Mouse (Mus musculus): Measurements from ENCODE around the gene Dtx3. TPM values are rescaled to one million over a fixed set of nuclear protein-coding genes. Genes with fewer than 3 reads are reported as not detected.
"Not testable (repeated sequence)": the region's sequence is repeated elsewhere in the genome, so short reads cannot be mapped to it uniquely, and the experiment has no call there.

Dtx3 gene
- polyA plus RNA-seq, 1 experiment from 2014 or later: 125 TPM

GRCm38 (mm10) chr10:127165654-127166403, 29.7 kb downstream of the Dtx3 start:
- under 1% methylated on average over 56 of the region's 56 CpGs for WGBS
- Histone ChIP-seq H3K27ac (ENCODE audit: low read length) (peak overlapping the region; percentile 66; the same call in 1 of the 2 replicates), H3K27me3 (ENCODE audit: control insufficient read depth, insufficient read depth, low read length) (peaks cover 38% of the 10 kb centered on the region)

DNA sequence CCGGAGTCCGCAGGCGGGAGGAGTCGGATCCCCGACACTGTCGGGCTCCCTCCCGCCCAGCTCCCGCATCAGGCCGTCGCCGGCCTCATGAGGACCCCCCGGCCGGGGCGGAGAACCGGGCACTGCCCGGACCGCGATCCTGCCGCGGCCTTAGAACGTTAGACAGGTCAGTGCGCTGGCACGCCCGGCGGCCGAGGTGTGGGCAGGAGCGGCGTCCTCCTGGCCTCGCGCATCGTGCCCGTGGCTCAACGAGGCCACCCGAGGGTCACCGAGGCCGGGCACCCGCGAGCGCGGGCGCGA, 30.2 kb downstream of the Dtx3 start:
- peak overlapping the region; percentile 66; the same call in 1 of the 2 replicates for H3K27ac ChIP-seq (ENCODE audit: low read length)
- peak overlapping the region; percentile 100 for H3K4me2 ChIP-seq (replicated peaks; ENCODE audit: low read depth, low read length)
- H3K36me3 ChIP-seq (ENCODE audit: control insufficient read depth, insufficient read depth, low read length): no peaks in the 10 kb centered on the region
- peaks cover 34% of the 10 kb centered on the region for H3K27me3 ChIP-seq (ENCODE audit: control insufficient read depth, insufficient read depth, low read length)
- peak overlapping the region; percentile 72 for H3K9ac ChIP-seq (replicated peaks; ENCODE audit: low read depth, low read length)
- peak; percentile 53 for ATAC-seq (ENCODE audit: insufficient number of reproducible peaks, insufficient read depth, low FRiP score, low read depth)
- peak overlapping the region; percentile 67 for H3K4me3 ChIP-seq (ENCODE audit: low read depth, low read length)
- H3K9me3 ChIP-seq (ENCODE audit: control insufficient read depth, low read depth, low read length): no peaks in the 10 kb centered on the region
- H3K4me1 ChIP-seq (ENCODE audit: control insufficient read depth, insufficient read depth, low read length): peaks cover 3% of the 10 kb centered on the region
- under 1% methylated on average over 40 of the region's 42 CpGs for WGBS

More at GRCm38 (mm10) chr10:127165654-127166403, 29.7 kb downstream of the Dtx3 start:
- no peaks in the 10 kb centered on the region for H3K9me3 ChIP-seq (ENCODE audit: control insufficient read depth, low read depth, low read length)
- H3K4me1 ChIP-seq (ENCODE audit: control insufficient read depth, insufficient read depth, low read length): peaks cover 8% of the 10 kb centered on the region
- peak overlapping the region; percentile 67 for H3K4me3 ChIP-seq (ENCODE audit: low read depth, low read length)
- H3K4me2 ChIP-seq (replicated peaks; ENCODE audit: low read depth, low read length): peak overlapping the region; percentile 100
- H3K9ac ChIP-seq (replicated peaks; ENCODE audit: low read depth, low read length): peak overlapping the region; percentile 72
- no peaks in the 10 kb centered on the region for H3K36me3 ChIP-seq (ENCODE audit: control insufficient read depth, insufficient read depth, low read length)
- peak; percentile 38 for ATAC-seq (ENCODE audit: insufficient number of reproducible peaks, insufficient read depth, low FRiP score, low read depth)

GRCm38 (mm10) chr10:127164631-127165353, 30.7 kb downstream of the Dtx3 start, which contains the start of gene B4galnt1:
Gene B4galnt1, plus strand, starts transcription at chr10:127165225.
- Histone ChIP-seq H3K27me3 (ENCODE audit: control insufficient read depth, insufficient read depth, low read length) (peaks cover 30% of the 10 kb centered on the region), H3K27ac (ENCODE audit: low read length) (peak within 1 kb of the TSS; percentile 66), H3K4me2 (replicated peaks; ENCODE audit: low read depth, low read length) (peak within 1 kb of the TSS; percentile 100), H3K9me3 (ENCODE audit: control insufficient read depth, low read depth, low read length) (no peaks in the 10 kb centered on the region), H3K9ac (replicated peaks; ENCODE audit: low read depth, low read length) (peak within 1 kb of the TSS; percentile 72), H3K4me3 (ENCODE audit: low read depth, low read length) (peak within 1 kb of the TSS; percentile 67), H3K4me1 (ENCODE audit: control insufficient read depth, insufficient read depth, low read length) (no peaks in the 10 kb centered on the region), H3K36me3 (ENCODE audit: control insufficient read depth, insufficient read depth, low read length) (no peaks in the 10 kb centered on the region)
- 2% methylated on average over 50 of the region's 52 CpGs for WGBS
- peak; percentile 81 for ATAC-seq (ENCODE audit: insufficient number of reproducible peaks, insufficient read depth, low FRiP score, low read depth)

DNA sequence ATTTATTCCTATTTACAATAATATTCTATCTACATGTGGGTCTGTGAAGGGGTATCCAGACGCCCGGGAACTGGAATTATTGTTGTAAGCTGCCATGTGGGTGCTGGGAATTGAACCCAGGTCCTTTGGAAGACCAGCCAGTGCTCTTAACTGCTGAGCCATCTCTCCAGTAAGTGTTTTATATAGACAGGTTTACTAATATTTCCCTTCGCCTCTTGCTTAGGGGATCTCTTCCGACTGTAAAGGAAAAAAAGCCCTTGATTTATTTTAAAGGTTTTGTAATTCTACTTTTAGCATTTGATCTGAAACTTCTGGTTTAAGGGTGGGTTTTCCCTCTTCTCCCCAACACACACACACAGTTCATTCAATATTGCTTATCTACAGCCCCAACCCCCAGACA, 31.3 kb downstream of the Dtx3 start:
- no peak overlapping the region for H3K9ac ChIP-seq (replicated peaks; ENCODE audit: low read depth, low read length)
- peaks cover 24% of the 10 kb centered on the region for H3K27me3 ChIP-seq (ENCODE audit: control insufficient read depth, insufficient read depth, low read length)
- no peaks in the 10 kb centered on the region for H3K4me1 ChIP-seq (ENCODE audit: control insufficient read depth, insufficient read depth, low read length)
- no peak overlapping the region for H3K4me2 ChIP-seq (replicated peaks; ENCODE audit: low read depth, low read length)
- no peak for ATAC-seq (ENCODE audit: insufficient number of reproducible peaks, insufficient read depth, low FRiP score, low read depth)
- no peaks in the 10 kb centered on the region for H3K9me3 ChIP-seq (ENCODE audit: control insufficient read depth, low read depth, low read length)
- H3K4me3 ChIP-seq (ENCODE audit: low read depth, low read length): no peak overlapping the region
- H3K36me3 ChIP-seq (ENCODE audit: control insufficient read depth, insufficient read depth, low read length): no peaks in the 10 kb centered on the region
- H3K27ac ChIP-seq (ENCODE audit: low read length): no peak overlapping the region
- WGBS: 91% methylated on average over 4 of the region's 4 CpGs

GRCm38 (mm10) chr10:127162771-127163261, 32.7 kb downstream of the Dtx3 start:
- H3K36me3 ChIP-seq (ENCODE audit: control insufficient read depth, insufficient read depth, low read length); H3K4me1 ChIP-seq (ENCODE audit: control insufficient read depth, insufficient read depth, low read length); ATAC-seq (ENCODE audit: insufficient number of reproducible peaks, insufficient read depth, low FRiP score, low read depth); H3K9me3 ChIP-seq (ENCODE audit: control insufficient read depth, low read depth, low read length); H3K9ac ChIP-seq (replicated peaks; ENCODE audit: low read depth, low read length); H3K27ac ChIP-seq (ENCODE audit: low read length); H3K4me3 ChIP-seq (ENCODE audit: low read depth, low read length); H3K4me2 ChIP-seq (replicated peaks; ENCODE audit: low read depth, low read length): not testable (repeated sequence)
- H3K27me3 ChIP-seq (ENCODE audit: control insufficient read depth, insufficient read depth, low read length): peaks cover 17% of the 10 kb centered on the region
- 48% methylated on average over 7 of the region's 7 CpGs for WGBS

DNA sequence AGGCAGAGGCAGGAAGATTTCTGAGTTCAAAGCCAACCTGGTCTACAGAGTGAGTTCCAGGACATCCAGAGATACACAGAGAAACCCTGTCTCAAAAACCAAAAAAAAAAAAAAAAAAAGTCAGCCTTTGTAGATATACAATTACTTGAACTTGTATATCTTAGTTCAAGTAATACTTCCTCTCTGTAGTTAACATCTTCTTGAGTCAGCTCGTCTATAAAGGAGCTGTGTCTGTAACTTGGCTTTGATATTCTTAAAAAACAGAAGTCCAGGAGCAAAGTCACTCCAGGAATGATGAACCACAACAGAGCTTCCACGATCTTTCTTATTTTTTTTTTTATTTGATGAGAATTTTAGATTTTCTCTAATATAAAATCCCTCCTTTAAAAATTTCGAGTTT, 34.8 kb downstream of the Dtx3 start:
- no peak overlapping the region for H3K4me3 ChIP-seq (ENCODE audit: low read depth, low read length)
- WGBS: 65% methylated on average over 3 of the region's 3 CpGs

GRCm38 (mm10) chr10:127160081-127160480, 35.4 kb downstream of the Dtx3 start:
- Histone ChIP-seq H3K36me3 (ENCODE audit: control insufficient read depth, insufficient read depth, low read length) (no peaks in the 10 kb centered on the region), H3K27ac (ENCODE audit: low read length) (no peak overlapping the region), H3K9ac (replicated peaks; ENCODE audit: low read depth, low read length) (no peak overlapping the region), H3K4me2 (replicated peaks; ENCODE audit: low read depth, low read length) (no peak overlapping the region), H3K4me1 (ENCODE audit: control insufficient read depth, insufficient read depth, low read length) (no peaks in the 10 kb centered on the region), H3K4me3 (ENCODE audit: low read depth, low read length) (no peak overlapping the region), H3K9me3 (ENCODE audit: control insufficient read depth, low read depth, low read length) (no peaks in the 10 kb centered on the region), H3K27me3 (ENCODE audit: control insufficient read depth, insufficient read depth, low read length) (no peaks in the 10 kb centered on the region)
- ATAC-seq (ENCODE audit: insufficient number of reproducible peaks, insufficient read depth, low FRiP score, low read depth): no peak
- 83% methylated on average over 9 of the region's 9 CpGs for WGBS

More for the DNA sequence above, 34.8 kb downstream of the Dtx3 start:
- H3K27ac ChIP-seq (ENCODE audit: low read length): no peak overlapping the region
- H3K9me3 ChIP-seq (ENCODE audit: control insufficient read depth, low read depth, low read length): no peaks in the 10 kb centered on the region
- H3K36me3 ChIP-seq (ENCODE audit: control insufficient read depth, insufficient read depth, low read length): no peaks in the 10 kb centered on the region
- H3K27me3 ChIP-seq (ENCODE audit: control insufficient read depth, insufficient read depth, low read length): no peaks in the 10 kb centered on the region
- no peak for ATAC-seq (ENCODE audit: insufficient number of reproducible peaks, insufficient read depth, low FRiP score, low read depth)
- no peak overlapping the region for H3K4me2 ChIP-seq (replicated peaks; ENCODE audit: low read depth, low read length)
- no peak overlapping the region for H3K9ac ChIP-seq (replicated peaks; ENCODE audit: low read depth, low read length)
- no peaks in the 10 kb centered on the region for H3K4me1 ChIP-seq (ENCODE audit: control insufficient read depth, insufficient read depth, low read length)

- no peaks in the 10 kb centered on the region for H3K9me3 ChIP-seq (ENCODE audit: control insufficient read depth, low read depth, low read length)
- no peaks in the 10 kb centered on the region for H3K4me1 ChIP-seq (ENCODE audit: control insufficient read depth, insufficient read depth, low read length)
- H3K27me3 ChIP-seq (ENCODE audit: control insufficient read depth, insufficient read depth, low read length): no peaks in the 10 kb centered on the region
- ATAC-seq (ENCODE audit: insufficient number of reproducible peaks, insufficient read depth, low FRiP score, low read depth): no peak
- no peak overlapping the region for H3K4me3 ChIP-seq (ENCODE audit: low read depth, low read length)
- 65% methylated on average over 3 of the region's 3 CpGs for WGBS
- no peak overlapping the region for H3K4me2 ChIP-seq (replicated peaks; ENCODE audit: low read depth, low read length)
- H3K27ac ChIP-seq (ENCODE audit: low read length): no peak overlapping the region
- H3K36me3 ChIP-seq (ENCODE audit: control insufficient read depth, insufficient read depth, low read length): no peaks in the 10 kb centered on the region
- no peak overlapping the region for H3K9ac ChIP-seq (replicated peaks; ENCODE audit: low read depth, low read length)
These were observed 37.1 kb downstream of the Dtx3 start for GRCm38 (mm10) chr10:127158471-127158870.

Measured in stomach, embryonic 14.5 days (tissue).